Comparison of ENCODE assay signal across 9 mouse cellular contexts in the genomic region with DNA sequence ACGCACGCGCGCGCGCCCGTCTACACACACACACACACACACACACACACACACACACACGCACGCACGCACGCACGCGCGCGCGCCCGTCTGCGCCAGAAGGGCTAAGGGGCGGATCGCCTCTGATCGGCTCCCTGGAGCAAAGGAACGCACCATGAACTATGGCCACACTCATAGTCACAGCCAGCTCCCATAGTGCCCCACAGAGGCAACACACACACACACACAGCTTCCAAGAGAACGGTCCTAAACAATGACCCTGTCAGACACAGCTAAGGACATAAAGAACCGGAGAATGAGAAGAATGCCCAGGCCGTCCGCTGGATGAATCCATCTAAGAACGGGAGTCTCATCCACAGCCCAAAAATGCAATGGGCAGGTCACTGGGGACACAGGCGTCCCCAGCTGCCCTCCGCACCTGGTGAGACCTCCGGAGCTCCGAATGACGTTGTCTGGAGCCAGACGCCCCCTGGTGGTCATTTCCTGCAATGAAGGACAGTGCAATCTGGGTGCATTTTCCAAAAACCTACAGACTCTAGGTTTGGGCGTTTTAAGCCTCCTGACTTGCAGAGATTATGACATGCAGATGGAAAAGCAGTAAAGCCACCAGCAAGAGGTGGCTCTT. TPM values are rescaled to one million over a fixed set of nuclear protein-coding genes. Genes with fewer than 3 reads are reported as not detected.
A peak's percentile ranks its signal among the peaks of the same experiment; 100 is the strongest.
DNase-seq lines count a peak whose midpoint lies in the region; ATAC-seq and TF ChIP-seq lines count a peak whose summit lies in the region.
"Had no signal": no experiment of that assay in that cellular context is flagged by ENCODE, and none has a peak within 500 bp of the region (broad histone marks: within the 10 kb centered on the region; RNA-seq: fewer than 3 reads in every experiment).

No protein-coding gene starts in this region.

- no peaks in the 10 kb centered on the region for H3K27me3 ChIP-seq in C2C12 (ENCODE audit: control insufficient read depth, insufficient read depth, insufficient read length)
- H3K27me3 ChIP-seq in embryonic facial prominence, embryonic 14.5 days (replicated peaks; ENCODE audit: control insufficient read depth, insufficient read depth, low read length), result no peaks in the 10 kb centered on the region
- no peaks in the 10 kb centered on the region for H3K27me3 ChIP-seq in heart, embryonic 11.5 days (ENCODE audit: control insufficient read depth, insufficient read depth, low read length)
- no peaks in the 10 kb centered on the region for H3K27me3 ChIP-seq in liver, embryonic 16.5 days (ENCODE audit: control insufficient read depth, insufficient read depth, low read depth, low read length)
- H3K27me3 ChIP-seq in neural tube, embryonic 14.5 days (ENCODE audit: control insufficient read depth, insufficient read depth, low read length), result no peaks in the 10 kb centered on the region
- H3K27me3 ChIP-seq: embryonic facial prominence, embryonic 12.5 days had no signal

- no peak overlapping the region for H3K9ac ChIP-seq in embryonic facial prominence, embryonic 14.5 days (ENCODE audit: low read depth, low read length)
- no peak overlapping the region for H3K9ac ChIP-seq in heart, embryonic 11.5 days (ENCODE audit: low read depth, low read length)
- H3K9ac ChIP-seq in liver, embryonic 16.5 days (ENCODE audit: low read depth, low read length), result no peak overlapping the region
- H3K9ac ChIP-seq in neural tube, embryonic 14.5 days (replicated peaks; ENCODE audit: low read depth, low read length), result no peak overlapping the region
- H3K9ac ChIP-seq: embryonic facial prominence, embryonic 12.5 days had no signal

- DNase-seq in adrenal gland, postnatal 14 days, result peak; percentile 92
- DNase-seq in embryonic facial prominence, embryonic 14.5 days (ENCODE audit: low spot score), result peak; percentile 84
- DNase-seq in kidney, postnatal 10 days, result peak; percentile 92
- peak; percentile 58 for DNase-seq in testis, postnatal 14 days (ENCODE audit: low spot score)

- peaks cover 68% of the 10 kb centered on the region for H3K36me3 ChIP-seq in C2C12 (ENCODE audit: control insufficient read depth, insufficient read depth)
- H3K36me3 ChIP-seq in embryonic facial prominence, embryonic 14.5 days (ENCODE audit: control insufficient read depth, insufficient read depth, low read length), result peaks cover 87% of the 10 kb centered on the region
- peaks cover 26% of the 10 kb centered on the region for H3K36me3 ChIP-seq in heart, embryonic 11.5 days (ENCODE audit: control insufficient read depth, insufficient read depth, low read length)
- no peaks in the 10 kb centered on the region for H3K36me3 ChIP-seq in liver, embryonic 16.5 days (ENCODE audit: control insufficient read depth, insufficient read depth)
- H3K36me3 ChIP-seq in neural tube, embryonic 14.5 days (ENCODE audit: control insufficient read depth, insufficient read depth, low read length), result peaks cover 38% of the 10 kb centered on the region

- no peak overlapping the region for H3K4me3 ChIP-seq in C2C12 (ENCODE audit: insufficient read depth, poor library complexity, severe bottlenecking)
- H3K4me3 ChIP-seq in embryonic facial prominence, embryonic 14.5 days (ENCODE audit: low read depth, low read length), result no peak overlapping the region
- no peak overlapping the region for H3K4me3 ChIP-seq in heart, embryonic 11.5 days (ENCODE audit: low read depth, low read length)
- H3K4me3 ChIP-seq in liver, embryonic 16.5 days (ENCODE audit: low read depth, low read length), result no peak overlapping the region
- H3K4me3 ChIP-seq in neural tube, embryonic 14.5 days (ENCODE audit: low read depth, low read length), result 0 out of 2 replicates have a peak overlapping the region, but pooled peaks have one; percentile 0
- H3K4me3 ChIP-seq: embryonic facial prominence, embryonic 12.5 days had no signal

- H3K9me3 ChIP-seq in embryonic facial prominence, embryonic 14.5 days (ENCODE audit: control insufficient read depth, low read length), result no peaks in the 10 kb centered on the region
- no peaks in the 10 kb centered on the region for H3K9me3 ChIP-seq in heart, embryonic 11.5 days (replicated peaks; ENCODE audit: control insufficient read depth, low read length)
- no peaks in the 10 kb centered on the region for H3K9me3 ChIP-seq in liver, embryonic 16.5 days (replicated peaks; ENCODE audit: control insufficient read depth, low read length)
- no peaks in the 10 kb centered on the region for H3K9me3 ChIP-seq in neural tube, embryonic 14.5 days (ENCODE audit: control insufficient read depth, low read length)
- H3K9me3 ChIP-seq: embryonic facial prominence, embryonic 12.5 days had no signal

- peak; percentile 65 for ATAC-seq in embryonic facial prominence, embryonic 14.5 days (ENCODE audit: low read depth)
- ATAC-seq in heart, embryonic 11.5 days (replicated peaks; ENCODE audit: insufficient number of reproducible peaks, low FRiP score, low TSS enrichment), result no peak
- no peak for ATAC-seq in liver, embryonic 16.5 days (ENCODE audit: low read depth)
- ATAC-seq in neural tube, embryonic 14.5 days (ENCODE audit: low read depth), result peak; percentile 56; the same call in 1 of the 2 replicates

- 47% methylated on average over 23 of the region's 34 CpGs for WGBS in embryonic facial prominence, embryonic 14.5 days
- 47% methylated on average over 34 of the region's 34 CpGs for WGBS in heart, embryonic 11.5 days (ENCODE audit: insufficient replicate concordance)
- 58% methylated on average over 34 of the region's 34 CpGs for WGBS in liver, embryonic 16.5 days (ENCODE audit: insufficient replicate concordance)
- 56% methylated on average over 34 of the region's 34 CpGs for WGBS in neural tube, embryonic 14.5 days

- peak; percentile 25 for TF ChIP-seq CTCF in C2C12 (IDR thresholded peaks at IDR 0.05; ENCODE audit: control insufficient read depth, insufficient read depth, insufficient read length)

- H3K79me2 ChIP-seq in C2C12 (ENCODE audit: control insufficient read depth, insufficient read depth), result peaks cover 41% of the 10 kb centered on the region

- H3K4me1 ChIP-seq in embryonic facial prominence, embryonic 14.5 days (ENCODE audit: control insufficient read depth, insufficient read depth, low read length), result peaks cover 8% of the 10 kb centered on the region; the same call in 1 of the 2 replicates
- H3K4me1 ChIP-seq in heart, embryonic 11.5 days (ENCODE audit: control insufficient read depth, insufficient read depth, low read length), result peaks cover 14% of the 10 kb centered on the region
- peaks cover 3% of the 10 kb centered on the region for H3K4me1 ChIP-seq in liver, embryonic 16.5 days (ENCODE audit: control insufficient read depth, low read depth, low read length)
- peaks cover 11% of the 10 kb centered on the region; the same call in 1 of the 2 replicates for H3K4me1 ChIP-seq in neural tube, embryonic 14.5 days (ENCODE audit: control insufficient read depth, insufficient read depth, low read length)

- no peak overlapping the region for H3ac ChIP-seq in C2C12 (ENCODE audit: control insufficient read depth, insufficient read length, low read depth)

- peaks cover 31% of the 10 kb centered on the region for H3K79me3 ChIP-seq in C2C12 (ENCODE audit: low read depth)

- no peak overlapping the region for H3K4me2 ChIP-seq in embryonic facial prominence, embryonic 14.5 days (ENCODE audit: low read depth, low read length)
- H3K4me2 ChIP-seq in heart, embryonic 11.5 days, result peak overlapping the region; percentile 19
- H3K4me2 ChIP-seq in liver, embryonic 16.5 days (ENCODE audit: low read depth, low read length), result peak overlapping the region; percentile 34; the same call in 1 of the 2 replicates
- H3K4me2 ChIP-seq in neural tube, embryonic 14.5 days (ENCODE audit: low read depth, low read length), result peak overlapping the region; percentile 34; the same call in 1 of the 2 replicates
- H3K4me2 ChIP-seq: embryonic facial prominence, embryonic 12.5 days had no signal

- peak overlapping the region; percentile 16; the same call in 1 of the 2 replicates for H3K27ac ChIP-seq in embryonic facial prominence, embryonic 14.5 days (replicated peaks; ENCODE audit: low read depth, low read length)
- H3K27ac ChIP-seq in heart, embryonic 11.5 days (ENCODE audit: low read depth, low read length), result no peak overlapping the region
- H3K27ac ChIP-seq in liver, embryonic 16.5 days (ENCODE audit: low read length), result no peak overlapping the region
- H3K27ac ChIP-seq in neural tube, embryonic 14.5 days (ENCODE audit: low read depth, low read length), result no peak overlapping the region
- H3K27ac ChIP-seq: embryonic facial prominence, embryonic 12.5 days had no signal

RNA-seq across cellular contexts. Expression of gene Nanos3, which starts 25.3 kb away (rescaled TPM):
- polyA plus RNA-seq in C2C12 (2012; fragmentation: generic; extraction: Trizol), result 1.1 TPM
- total RNA-seq in adrenal gland, postnatal 14 days (2021), result 0.67 and 1.2 TPM in 2 replicates
- 3.0 and 4.5 TPM in 2 replicates for polyA plus RNA-seq in embryonic facial prominence, embryonic 14.5 days (2014; fragmentation: Nextera tagmentation; extraction: Ambion mirVana)
- 1.4 and 2.8 TPM in 2 replicates for polyA plus RNA-seq in heart, embryonic 11.5 days (2014; fragmentation: Nextera tagmentation; extraction: Ambion mirVana)
- not detected in 2 replicates for polyA plus RNA-seq in liver, embryonic 16.5 days (2015; fragmentation: Nextera tagmentation; extraction: Ambion mirVana)
- polyA plus RNA-seq in neural tube, embryonic 14.5 days (2014; fragmentation: Nextera tagmentation; extraction: Ambion mirVana), result 12.4 and 12.5 TPM in 2 replicates

RNA-seq across cellular contexts. Expression of gene Zswim4, which starts 26.6 kb away (rescaled TPM):
- polyA plus RNA-seq in C2C12 (2012; fragmentation: generic; extraction: Trizol), result 10.1 TPM
- 32.3 and 39.5 TPM in 2 replicates for total RNA-seq in adrenal gland, postnatal 14 days (2021)
- polyA plus RNA-seq in embryonic facial prominence, embryonic 14.5 days (2014; fragmentation: Nextera tagmentation; extraction: Ambion mirVana), result 11.0 and 12.4 TPM in 2 replicates
- 6.3 and 7.8 TPM in 2 replicates for polyA plus RNA-seq in heart, embryonic 11.5 days (2014; fragmentation: Nextera tagmentation; extraction: Ambion mirVana)
- polyA plus RNA-seq in liver, embryonic 16.5 days (2015; fragmentation: Nextera tagmentation; extraction: Ambion mirVana), result 2.2 and 2.8 TPM in 2 replicates
- polyA plus RNA-seq in neural tube, embryonic 14.5 days (2014; fragmentation: Nextera tagmentation; extraction: Ambion mirVana), result 12.9 and 20.5 TPM in 2 replicates

RNA-seq across cellular contexts. Expression of gene D8Ertd738e, which starts 39.2 kb away (rescaled TPM):
- 281 TPM for polyA plus RNA-seq in C2C12 (2012; fragmentation: generic; extraction: Trizol)
- 251 and 255 TPM in 2 replicates for total RNA-seq in adrenal gland, postnatal 14 days (2021)
- 371 and 387 TPM in 2 replicates for polyA plus RNA-seq in embryonic facial prominence, embryonic 14.5 days (2014; fragmentation: Nextera tagmentation; extraction: Ambion mirVana)
- polyA plus RNA-seq in heart, embryonic 11.5 days (2014; fragmentation: Nextera tagmentation; extraction: Ambion mirVana), result 321 and 330 TPM in 2 replicates
- 175 and 185 TPM in 2 replicates for polyA plus RNA-seq in liver, embryonic 16.5 days (2015; fragmentation: Nextera tagmentation; extraction: Ambion mirVana)
- polyA plus RNA-seq in neural tube, embryonic 14.5 days (2014; fragmentation: Nextera tagmentation; extraction: Ambion mirVana), result 265 and 294 TPM in 2 replicates

RNA-seq across cellular contexts. Expression of gene Mri1, which starts 46.8 kb away (rescaled TPM):
- polyA plus RNA-seq in C2C12 (2012; fragmentation: generic; extraction: Trizol), result 23.2 TPM
- total RNA-seq in adrenal gland, postnatal 14 days (2021), result 25.0 and 35.5 TPM in 2 replicates
- polyA plus RNA-seq in embryonic facial prominence, embryonic 14.5 days (2014; fragmentation: Nextera tagmentation; extraction: Ambion mirVana), result 50.3 and 56.7 TPM in 2 replicates
- 45.3 and 50.7 TPM in 2 replicates for polyA plus RNA-seq in heart, embryonic 11.5 days (2014; fragmentation: Nextera tagmentation; extraction: Ambion mirVana)
- 27.1 and 27.9 TPM in 2 replicates for polyA plus RNA-seq in liver, embryonic 16.5 days (2015; fragmentation: Nextera tagmentation; extraction: Ambion mirVana)
- 51.3 and 51.7 TPM in 2 replicates for polyA plus RNA-seq in neural tube, embryonic 14.5 days (2014; fragmentation: Nextera tagmentation; extraction: Ambion mirVana)

RNA-seq across cellular contexts. Expression of gene Ccdc130, which starts 59.9 kb away (rescaled TPM):
- 16.1 TPM for polyA plus RNA-seq in C2C12 (2012; fragmentation: generic; extraction: Trizol)
- 17.5 and 22.0 TPM in 2 replicates for total RNA-seq in adrenal gland, postnatal 14 days (2021)
- polyA plus RNA-seq in embryonic facial prominence, embryonic 14.5 days (2014; fragmentation: Nextera tagmentation; extraction: Ambion mirVana), result 18.4 and 19.6 TPM in 2 replicates
- 16.1 and 18.5 TPM in 2 replicates for polyA plus RNA-seq in heart, embryonic 11.5 days (2014; fragmentation: Nextera tagmentation; extraction: Ambion mirVana)
- polyA plus RNA-seq in liver, embryonic 16.5 days (2015; fragmentation: Nextera tagmentation; extraction: Ambion mirVana), result 5.6 and 6.2 TPM in 2 replicates
- polyA plus RNA-seq in neural tube, embryonic 14.5 days (2014; fragmentation: Nextera tagmentation; extraction: Ambion mirVana), result 22.5 and 28.8 TPM in 2 replicates

Comparison
In these comparisons a context has a peak if more than half of its experiments do, and no peak if none do; other contexts are left out.
1. ATAC-seq: peak in embryonic facial prominence, embryonic 14.5 days (single experiment) and neural tube, embryonic 14.5 days (single experiment); none in heart, embryonic 11.5 days (single experiment) and liver, embryonic 16.5 days (single experiment).
2. Peak in every context shown above with its lines, with median percentiles within 50 percentile points of each other: DNase-seq.